Mouse (Mus musculus): ENCODE measurements around the gene Mt3. TPM values are rescaled to one million over a fixed set of nuclear protein-coding genes. Genes with fewer than 3 reads are reported as not detected.
A peak's percentile ranks its signal among the peaks of the same experiment; 100 is the strongest.

Gene Mt3
- polyA plus RNA-seq, 1 experiment = 1,770 TPM

- no peak for DNase-seq (ENCODE audit: extremely low spot score in 1 of 2, low spot score in 1 of 2)
These were observed 29.9 kb downstream of the Mt3 start for GRCm38 (mm10) chr8:94182055-94182929.

DNA sequence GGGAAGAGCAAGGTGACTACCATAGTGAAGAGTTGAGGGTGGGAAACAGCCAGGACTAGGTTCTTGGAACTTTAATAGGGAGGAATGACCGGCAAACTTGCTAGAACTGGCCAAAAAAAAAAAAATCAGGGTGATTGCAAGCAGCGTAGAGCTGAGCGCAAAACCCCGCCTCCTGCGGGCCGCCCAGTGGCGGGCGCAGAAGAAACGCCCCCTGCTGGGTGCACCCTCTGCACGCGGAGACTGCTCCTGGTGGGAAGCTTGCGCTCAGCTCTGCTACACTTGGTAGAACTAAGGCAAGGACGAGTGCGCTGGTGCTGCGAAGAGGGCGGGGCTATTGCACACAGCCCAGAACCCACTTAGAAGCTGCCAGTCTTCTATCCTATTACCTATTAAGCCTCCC is 30.7 kb downstream of the Mt3 start:
- DNase-seq (ENCODE audit: extremely low spot score in 1 of 2, low spot score in 1 of 2) = peak in 1 of 2 experiments; percentile 78

DNA sequence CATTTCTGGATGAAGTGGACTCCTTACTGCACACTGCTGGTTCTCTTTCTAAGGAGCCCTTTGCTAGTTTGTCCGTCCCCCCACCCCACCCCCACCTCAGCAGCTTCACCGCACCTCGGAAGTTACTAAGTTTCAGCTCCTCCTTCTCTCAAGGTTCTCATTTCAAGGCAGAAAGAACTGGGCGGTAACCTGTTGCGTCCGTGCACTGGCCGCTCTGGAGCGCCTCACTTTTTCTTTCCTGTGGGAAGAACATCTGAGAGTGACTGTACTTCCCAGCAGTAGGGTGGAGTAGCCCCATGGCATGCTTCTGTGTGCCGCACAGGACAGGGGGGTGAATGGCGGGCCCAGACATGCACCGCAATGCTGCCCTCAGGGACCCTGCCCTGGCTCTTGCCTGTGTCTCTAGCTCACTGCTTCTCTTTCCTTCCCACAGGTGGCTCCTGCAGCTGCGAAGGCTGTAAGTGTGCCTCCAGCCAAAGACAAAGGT is 32.0 kb downstream of the Mt3 start:
- no peak for DNase-seq (ENCODE audit: extremely low spot score in 1 of 2, low spot score in 1 of 2)

DNA sequence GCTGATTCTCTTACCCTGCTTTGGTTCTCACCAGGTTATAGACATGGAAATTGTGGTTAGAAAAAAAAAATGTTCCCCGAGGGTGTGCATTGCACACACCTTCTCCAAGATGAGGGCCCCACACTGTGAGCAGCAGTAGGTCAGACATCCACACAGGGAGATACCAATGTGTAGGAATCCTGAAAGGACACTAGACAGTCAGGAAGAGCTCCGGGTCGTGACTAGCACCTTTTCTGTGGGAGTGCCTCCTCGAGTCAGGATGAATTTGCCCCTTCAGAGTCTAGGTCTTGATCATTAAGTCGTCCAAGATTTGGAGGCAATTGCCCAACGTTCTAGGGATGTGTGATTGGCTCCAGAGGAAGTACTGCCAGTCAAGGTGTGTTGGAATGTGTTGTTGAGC is 33.4 kb downstream of the Mt3 start:
- no peak for DNase-seq (ENCODE audit: extremely low spot score in 1 of 2, low spot score in 1 of 2)

DNA sequence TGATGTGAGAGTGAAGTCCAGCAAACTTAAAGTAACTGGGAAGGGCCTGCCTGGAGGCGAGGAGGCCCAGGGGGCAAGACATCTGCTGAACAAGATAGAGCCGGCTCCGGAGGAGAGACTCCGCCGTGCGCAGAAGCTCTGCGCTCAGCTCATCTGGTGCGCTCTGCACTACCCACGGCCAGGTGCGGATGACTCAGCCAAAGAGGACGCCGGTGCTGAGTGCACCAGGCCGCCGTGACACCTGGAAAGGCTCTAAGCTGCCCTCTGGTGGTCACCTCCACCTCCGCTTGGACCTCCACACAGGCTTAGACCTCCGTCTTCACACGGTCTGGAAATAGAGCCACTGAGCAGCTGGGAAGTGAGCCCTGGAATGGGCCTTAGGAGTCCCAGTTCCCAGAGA is 34.1 kb downstream of the Mt3 start:
- peak in 1 of 2 experiments; percentile 62 for DNase-seq (ENCODE audit: extremely low spot score in 1 of 2, low spot score in 1 of 2)

DNA sequence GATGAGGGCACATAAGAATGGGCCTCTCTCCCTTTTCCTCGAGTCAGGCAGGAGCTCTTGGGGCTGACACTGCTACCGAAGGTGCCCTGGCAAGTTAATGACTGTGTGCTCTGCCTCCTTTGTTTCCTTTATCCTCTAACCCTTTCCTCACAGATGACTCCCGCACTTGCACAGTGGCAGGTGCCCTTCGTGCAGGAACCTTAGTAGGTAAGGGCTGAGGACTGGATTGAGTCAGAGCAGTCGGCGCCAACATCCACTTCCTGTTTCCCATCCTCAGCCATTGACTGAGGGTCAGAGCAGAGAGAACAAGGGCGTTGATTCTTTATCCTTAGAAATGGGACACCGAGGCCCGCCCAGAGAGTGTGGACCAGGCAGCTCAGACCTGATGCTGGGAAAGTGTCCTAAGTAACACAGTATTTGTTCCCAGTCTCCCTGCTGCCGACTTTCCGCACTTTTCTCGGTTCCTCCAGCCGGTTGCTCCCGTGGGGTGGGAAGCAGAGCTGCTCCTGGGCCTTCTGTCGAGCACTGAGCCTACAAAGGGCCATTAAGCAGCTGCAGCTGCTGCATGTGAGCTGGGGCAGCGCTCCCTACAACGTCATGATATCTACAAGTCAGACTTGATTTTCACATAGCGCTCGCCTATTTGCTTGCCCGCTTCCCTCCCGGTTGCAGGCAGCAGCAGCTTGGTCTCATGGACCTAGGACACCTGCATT is 35.0 kb downstream of the Mt3 start:
- DNase-seq (ENCODE audit: extremely low spot score in 1 of 2, low spot score in 1 of 2) = no peak

DNA sequence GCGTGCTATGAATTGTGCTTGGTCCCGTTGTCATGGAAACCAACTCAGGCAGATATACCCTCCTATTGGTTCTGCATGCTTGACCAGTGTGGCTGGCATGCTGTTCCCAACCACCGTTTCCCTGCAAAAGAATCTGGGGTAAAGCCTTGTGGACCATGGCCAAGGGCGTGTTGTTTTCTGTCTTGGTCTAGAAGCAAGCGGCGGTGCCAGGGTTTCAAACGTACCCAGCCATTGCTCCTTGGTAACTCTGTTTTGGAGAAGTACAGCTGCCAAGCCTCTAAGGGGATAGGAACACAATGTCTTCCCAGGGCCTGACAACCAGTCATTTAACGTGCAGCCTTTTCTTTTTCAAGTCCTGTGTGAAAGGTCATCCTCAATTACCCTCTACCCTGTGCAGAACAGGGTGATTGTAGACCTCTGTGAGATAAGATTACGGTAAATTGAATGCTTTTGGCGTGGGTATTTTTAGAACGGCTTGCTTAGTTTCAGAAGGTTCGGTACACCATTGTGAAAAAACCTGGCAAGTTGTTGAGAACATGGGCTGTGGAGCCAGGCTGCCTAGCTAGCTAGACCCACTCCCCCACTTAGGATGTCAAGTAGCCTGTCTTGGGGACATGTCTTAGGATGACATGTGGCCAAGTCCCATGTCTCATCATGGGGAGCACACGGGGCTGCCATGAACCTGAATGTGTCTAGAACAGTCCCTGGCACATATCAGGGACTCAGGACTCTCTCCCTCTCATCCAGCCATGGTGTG is 37.0 kb downstream of the Mt3 start:
- DNase-seq (ENCODE audit: extremely low spot score in 1 of 2, low spot score in 1 of 2) = peak; percentile 62 to 70

DNA sequence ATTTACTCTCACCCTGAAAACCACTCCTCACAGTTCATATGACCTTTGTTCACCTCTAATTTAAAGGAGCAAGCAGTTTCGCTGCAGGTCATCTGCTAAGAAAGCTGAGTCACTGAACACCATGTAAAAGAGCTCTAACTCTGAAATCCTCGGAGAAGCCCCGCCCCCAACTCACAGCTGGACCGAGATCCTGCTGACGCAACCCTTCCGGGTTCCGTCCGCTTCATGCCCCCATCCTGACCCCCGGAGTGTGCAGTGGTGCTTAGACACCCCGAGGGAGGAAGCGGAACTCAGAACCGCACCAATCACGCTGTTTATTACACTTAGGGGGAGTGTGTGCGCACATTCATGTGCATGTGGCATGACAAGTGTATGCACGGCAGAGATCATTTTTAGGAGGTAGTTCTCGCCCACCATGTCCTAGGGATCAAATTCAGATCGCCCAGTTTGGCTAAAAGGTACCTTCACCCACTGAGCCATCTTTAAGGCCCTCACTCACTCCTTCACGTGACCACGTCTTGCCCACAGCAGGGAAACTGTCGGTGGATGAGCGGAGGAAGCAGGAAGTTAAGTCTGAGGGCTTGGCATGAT is 38.8 kb downstream of the Mt3 start:
- no peak for DNase-seq (ENCODE audit: extremely low spot score in 1 of 2, low spot score in 1 of 2)

DNA sequence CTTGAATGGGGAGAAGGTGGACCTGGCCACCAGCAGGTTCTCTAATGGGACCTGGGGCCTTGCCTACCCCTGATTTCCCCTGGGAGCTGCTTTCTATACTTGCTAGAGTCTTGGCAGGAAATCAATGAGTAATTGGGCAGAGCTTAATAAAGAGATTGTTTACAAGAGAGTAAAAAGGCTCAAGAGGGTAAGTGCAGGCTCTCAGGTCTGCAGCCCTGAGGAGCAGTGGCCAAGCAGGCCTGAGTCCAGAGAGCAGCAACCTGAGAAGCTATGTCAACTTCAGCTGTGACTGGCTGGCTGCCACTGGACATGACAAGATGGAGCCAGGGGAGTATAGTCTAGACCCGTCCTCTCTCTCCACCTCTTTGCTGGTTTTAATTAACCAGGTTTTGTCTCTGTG is 40.5 kb downstream of the Mt3 start:
- DNase-seq (ENCODE audit: extremely low spot score in 1 of 2, low spot score in 1 of 2) = no peak

DNA sequence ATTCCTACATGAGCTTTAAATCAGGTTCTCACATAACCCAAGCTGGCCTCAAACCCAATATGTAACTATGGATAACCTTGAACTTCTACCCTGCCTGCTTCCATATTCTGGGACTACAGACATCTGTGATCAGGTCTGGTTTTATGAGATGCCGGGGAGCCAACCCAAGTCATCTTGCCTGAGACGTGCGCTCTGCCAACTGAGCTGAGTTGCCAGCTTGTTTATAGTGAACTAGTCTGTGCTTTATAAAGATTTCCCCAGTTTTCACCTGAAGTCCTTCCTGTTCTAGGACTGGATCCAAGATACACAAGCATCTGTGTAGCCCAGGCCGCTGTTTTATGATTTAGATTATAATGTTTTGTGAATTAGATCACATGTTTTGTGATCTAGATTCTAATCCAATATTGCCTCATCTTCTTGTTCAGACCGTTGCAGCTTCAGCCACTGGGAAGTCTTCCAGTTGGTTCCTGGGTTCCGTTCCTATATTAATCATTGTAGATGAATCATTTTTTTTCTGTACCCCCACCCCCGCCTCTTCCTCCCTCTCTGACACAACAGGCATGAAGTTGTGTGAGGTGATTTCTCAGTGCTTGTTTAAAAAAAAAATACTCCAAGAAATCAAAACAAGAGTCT is 42.3 kb downstream of the Mt3 start:
- DNase-seq (ENCODE audit: extremely low spot score in 1 of 2, low spot score in 1 of 2) = peak in 1 of 2 experiments; percentile 52

- DNase-seq (ENCODE audit: extremely low spot score in 1 of 2, low spot score in 1 of 2) = peak in 1 of 2 experiments; percentile 90
These were observed 46.9 kb downstream of the Mt3 start for GRCm38 (mm10) chr8:94199202-94199869.

Other genes starting within 250 kb of the Mt3 start
- 111 and 113 TPM in 2 replicates for gene Amfr, start 139.8 kb upstream of the Mt3 start, polyA plus RNA-seq (2012; rRNA removed)
- 31.7 and 35.4 TPM in 2 replicates for gene Nudt21, start 115.6 kb upstream of the Mt3 start, polyA plus RNA-seq (2012; rRNA removed)
- gene Ogfod1, start 115.4 kb upstream of the Mt3 start, polyA plus RNA-seq (2012; rRNA removed) = 48.7 and 52.5 TPM in 2 replicates
- gene Bbs2, start 53.7 kb upstream of the Mt3 start, polyA plus RNA-seq (2012; rRNA removed) = 75.0 and 93.6 TPM in 2 replicates
- gene Mt4, start 15.4 kb upstream of the Mt3 start, polyA plus RNA-seq (2012; rRNA removed) = not detected in 2 replicates
- gene Mt2, start 20.1 kb downstream of the Mt3 start, polyA plus RNA-seq (2012; rRNA removed) = 352 and 451 TPM in 2 replicates
- 874 and 1,481 TPM in 2 replicates for gene Mt1, start 26.5 kb downstream of the Mt3 start, polyA plus RNA-seq (2012; rRNA removed)
- gene Nup93, start 62.0 kb downstream of the Mt3 start, polyA plus RNA-seq (2012; rRNA removed) = 32.8 and 33.6 TPM in 2 replicates
- 0.92 and 1.2 TPM in 2 replicates for gene Slc12a3, start 176.6 kb downstream of the Mt3 start, polyA plus RNA-seq (2012; rRNA removed)
- gene Herpud1, start 233.8 kb downstream of the Mt3 start, polyA plus RNA-seq (2012; rRNA removed) = 72.2 and 80.0 TPM in 2 replicates

Measured in frontal cortex, adult 2 months (tissue).